Mouse (Mus musculus): ENCODE measurements around the gene Rps7. TPM values are rescaled to one million over a fixed set of nuclear protein-coding genes. Genes with fewer than 3 reads are reported as not detected.

The Rps7 gene
- polyA plus RNA-seq, 1 experiment from 2014 or later, result 383 TPM

GRCm38 (mm10) chr12:28635058-28635534 is 657 bp downstream of the Rps7 start:
- Histone ChIP-seq H3K4me1 (peaks cover 28% of the 10 kb centered on the region), H3K4me2 (peak overlapping the region; percentile 61), H3K36me3 (replicated peaks) (peaks cover 34% of the 10 kb centered on the region), H3K9me3 (no peaks in the 10 kb centered on the region), H3K9ac (peak overlapping the region; percentile 97), H3K4me3 (peak overlapping the region; percentile 77), H3K27ac (peak overlapping the region; percentile 87), H3K27me3 (replicated peaks) (no peaks in the 10 kb centered on the region)
- ATAC-seq (replicated peaks), result peak; percentile 41
- WGBS, result 2% methylated on average over 23 of the region's 23 CpGs

- H3K4me3 ChIP-seq, result no peak overlapping the region
- ATAC-seq (replicated peaks), result no peak
- no peak overlapping the region for H3K27ac ChIP-seq
- H3K9me3 ChIP-seq, result no peaks in the 10 kb centered on the region
- peaks cover 12% of the 10 kb centered on the region; the same call in 1 of the 2 replicates for H3K4me1 ChIP-seq
- no peak overlapping the region for H3K4me2 ChIP-seq
- 90% methylated on average over 2 of the region's 2 CpGs for WGBS
- H3K36me3 ChIP-seq (replicated peaks), result peaks cover 43% of the 10 kb centered on the region
- H3K27me3 ChIP-seq (replicated peaks), result no peaks in the 10 kb centered on the region
- H3K9ac ChIP-seq, result no peak overlapping the region
Measured at GRCm38 (mm10) chr12:28628436-28628835, 7.3 kb downstream of the Rps7 start.

- H3K4me1 ChIP-seq, result 0 out of 2 replicates have a peak, but pooled peaks cover under 1% of the 10 kb centered on the region
- H3K27ac ChIP-seq, result no peak overlapping the region
- H3K36me3 ChIP-seq (replicated peaks), result peaks cover 30% of the 10 kb centered on the region
Measured at GRCm38 (mm10) chr12:28627092-28627491, 8.7 kb downstream of the Rps7 start.

GRCm38 (mm10) chr12:28625407-28625806 is 10.3 kb downstream of the Rps7 start:
- Histone ChIP-seq H3K4me2 (no peak overlapping the region), H3K4me3 (no peak overlapping the region), H3K36me3 (replicated peaks) (peaks cover 14% of the 10 kb centered on the region), H3K27me3 (replicated peaks) (no peaks in the 10 kb centered on the region), H3K9ac (no peak overlapping the region), H3K27ac (no peak overlapping the region), H3K4me1 (no peaks in the 10 kb centered on the region), H3K9me3 (no peaks in the 10 kb centered on the region)
- no peak for ATAC-seq (replicated peaks)
- WGBS, result 86% methylated on average over 7 of the region's 7 CpGs

More at GRCm38 (mm10) chr12:28627092-28627491, 8.7 kb downstream of the Rps7 start:
- 83% methylated on average over 4 of the region's 4 CpGs for WGBS
- H3K4me2 ChIP-seq, result no peak overlapping the region
- H3K4me3 ChIP-seq, result no peak overlapping the region
- H3K9ac ChIP-seq, result no peak overlapping the region
- H3K9me3 ChIP-seq, result no peaks in the 10 kb centered on the region
- H3K27me3 ChIP-seq (replicated peaks), result no peaks in the 10 kb centered on the region
- no peak for ATAC-seq (replicated peaks)

GRCm38 (mm10) chr12:28624251-28624650 is 11.5 kb downstream of the Rps7 start:
- no peak for ATAC-seq (replicated peaks)
- Histone ChIP-seq H3K4me3 (no peak overlapping the region), H3K36me3 (replicated peaks) (peaks cover 2% of the 10 kb centered on the region), H3K9ac (no peak overlapping the region), H3K27me3 (replicated peaks) (no peaks in the 10 kb centered on the region), H3K4me2 (no peak overlapping the region), H3K9me3 (no peaks in the 10 kb centered on the region), H3K27ac (no peak overlapping the region), H3K4me1 (no peaks in the 10 kb centered on the region; the same call in 1 of the 2 replicates)
- WGBS, result 86% methylated on average over 2 of the region's 2 CpGs

- H3K9ac ChIP-seq, result no peak within 1 kb of the TSS
- no peaks in the 10 kb centered on the region; the same call in 1 of the 2 replicates for H3K4me1 ChIP-seq
- no peak within 1 kb of the TSS for H3K4me2 ChIP-seq
- WGBS, result 68% methylated on average over 5 of the region's 5 CpGs
- H3K27ac ChIP-seq, result no peak within 1 kb of the TSS
- no peaks in the 10 kb centered on the region for H3K9me3 ChIP-seq
- H3K27me3 ChIP-seq (replicated peaks), result no peaks in the 10 kb centered on the region
- no peak within 1 kb of the TSS for H3K4me3 ChIP-seq
- H3K36me3 ChIP-seq (replicated peaks), result no peaks in the 10 kb centered on the region; the same call in 1 of the 2 replicates
- ATAC-seq (replicated peaks), result no peak
Measured at GRCm38 (mm10) chr12:28623195-28623594, 12.6 kb downstream of the Rps7 start, which contains the start of gene Colec11. TSS of gene Colec11 (minus strand) at chr12:28623377.

GRCm38 (mm10) chr12:28622641-28623040 is 13.1 kb downstream of the Rps7 start:
- Histone ChIP-seq H3K36me3 (replicated peaks) (no peaks in the 10 kb centered on the region), H3K4me2 (no peak overlapping the region), H3K27me3 (replicated peaks) (no peaks in the 10 kb centered on the region), H3K9ac (no peak overlapping the region), H3K4me3 (no peak overlapping the region), H3K9me3 (no peaks in the 10 kb centered on the region), H3K4me1 (no peaks in the 10 kb centered on the region; the same call in 1 of the 2 replicates), H3K27ac (no peak overlapping the region)
- no peak for ATAC-seq (replicated peaks)
- 85% methylated on average over 1 of the region's 1 CpGs for WGBS

- ATAC-seq (replicated peaks), result no peak
Measured at GRCm38 (mm10) chr12:28622167-28622532, 13.6 kb downstream of the Rps7 start.

GRCm38 (mm10) chr12:28621451-28622166 is 14.1 kb downstream of the Rps7 start:
- no peak overlapping the region for H3K4me2 ChIP-seq
- H3K4me1 ChIP-seq, result no peaks in the 10 kb centered on the region; the same call in 1 of the 2 replicates
- H3K4me3 ChIP-seq, result no peak overlapping the region
- no peak overlapping the region for H3K27ac ChIP-seq
- no peaks in the 10 kb centered on the region for H3K36me3 ChIP-seq (replicated peaks)
- 30% methylated on average over 7 of the region's 7 CpGs for WGBS
- no peaks in the 10 kb centered on the region for H3K9me3 ChIP-seq
- ATAC-seq (replicated peaks), result no peak; the same call in 1 of the 2 replicates
- H3K9ac ChIP-seq, result no peak overlapping the region
- no peaks in the 10 kb centered on the region for H3K27me3 ChIP-seq (replicated peaks)

More at GRCm38 (mm10) chr12:28622167-28622532, 13.6 kb downstream of the Rps7 start:
- Histone ChIP-seq H3K4me3 (no peak overlapping the region), H3K9ac (no peak overlapping the region), H3K36me3 (replicated peaks) (no peaks in the 10 kb centered on the region), H3K4me2 (no peak overlapping the region), H3K27ac (no peak overlapping the region), H3K27me3 (replicated peaks) (no peaks in the 10 kb centered on the region), H3K4me1 (no peaks in the 10 kb centered on the region; the same call in 1 of the 2 replicates), H3K9me3 (no peaks in the 10 kb centered on the region)
- 52% methylated on average over 5 of the region's 5 CpGs for whole genome bisulfite sequencing

GRCm38 (mm10) chr12:28617297-28617696 is 18.5 kb downstream of the Rps7 start:
- WGBS, result 79% methylated on average over 4 of the region's 4 CpGs
- Histone ChIP-seq H3K27me3 (replicated peaks) (no peaks in the 10 kb centered on the region), H3K4me1 (no peaks in the 10 kb centered on the region; the same call in 1 of the 2 replicates), H3K9me3 (no peaks in the 10 kb centered on the region), H3K36me3 (replicated peaks) (no peaks in the 10 kb centered on the region), H3K4me3 (no peak overlapping the region), H3K4me2 (no peak overlapping the region), H3K9ac (no peak overlapping the region), H3K27ac (no peak overlapping the region)
- no peak for ATAC-seq (replicated peaks)

GRCm38 (mm10) chr12:28614401-28614800 is 21.4 kb downstream of the Rps7 start:
- Histone ChIP-seq H3K27me3 (replicated peaks) (no peaks in the 10 kb centered on the region), H3K9me3 (no peaks in the 10 kb centered on the region), H3K36me3 (replicated peaks) (no peaks in the 10 kb centered on the region), H3K4me1 (no peaks in the 10 kb centered on the region), H3K27ac (peak overlapping the region; percentile 12; the same call in 1 of the 2 replicates), H3K4me3 (no peak overlapping the region), H3K4me2 (no peak overlapping the region), H3K9ac (no peak overlapping the region)
- no peak for ATAC-seq (replicated peaks)
- 70% methylated on average over 7 of the region's 7 CpGs for WGBS

GRCm38 (mm10) chr12:28612391-28612790 is 23.4 kb downstream of the Rps7 start:
- 50% methylated on average over 6 of the region's 6 CpGs for WGBS
- no peak for ATAC-seq (replicated peaks)
- no peak overlapping the region for H3K4me2 ChIP-seq

More at GRCm38 (mm10) chr12:28612391-28612790, 23.4 kb downstream of the Rps7 start:
- H3K9me3 ChIP-seq, result no peaks in the 10 kb centered on the region
- no peak overlapping the region for H3K27ac ChIP-seq
- H3K4me3 ChIP-seq, result no peak overlapping the region
- peaks cover 15% of the 10 kb centered on the region for H3K4me1 ChIP-seq
- H3K9ac ChIP-seq, result no peak overlapping the region
- no peaks in the 10 kb centered on the region for H3K36me3 ChIP-seq (replicated peaks)
- H3K27me3 ChIP-seq (replicated peaks), result no peaks in the 10 kb centered on the region

Data from midbrain, embryonic 15.5 days (tissue).